Mouse (Mus musculus): ENCODE measurements at regions not wholly inside any gene's neighbourhood (a gene's known extent, or its start where the extent isn't known, plus 50 kb on each side); places are given as distances from the start of the nearest gene placed in this dataset.

DNA sequence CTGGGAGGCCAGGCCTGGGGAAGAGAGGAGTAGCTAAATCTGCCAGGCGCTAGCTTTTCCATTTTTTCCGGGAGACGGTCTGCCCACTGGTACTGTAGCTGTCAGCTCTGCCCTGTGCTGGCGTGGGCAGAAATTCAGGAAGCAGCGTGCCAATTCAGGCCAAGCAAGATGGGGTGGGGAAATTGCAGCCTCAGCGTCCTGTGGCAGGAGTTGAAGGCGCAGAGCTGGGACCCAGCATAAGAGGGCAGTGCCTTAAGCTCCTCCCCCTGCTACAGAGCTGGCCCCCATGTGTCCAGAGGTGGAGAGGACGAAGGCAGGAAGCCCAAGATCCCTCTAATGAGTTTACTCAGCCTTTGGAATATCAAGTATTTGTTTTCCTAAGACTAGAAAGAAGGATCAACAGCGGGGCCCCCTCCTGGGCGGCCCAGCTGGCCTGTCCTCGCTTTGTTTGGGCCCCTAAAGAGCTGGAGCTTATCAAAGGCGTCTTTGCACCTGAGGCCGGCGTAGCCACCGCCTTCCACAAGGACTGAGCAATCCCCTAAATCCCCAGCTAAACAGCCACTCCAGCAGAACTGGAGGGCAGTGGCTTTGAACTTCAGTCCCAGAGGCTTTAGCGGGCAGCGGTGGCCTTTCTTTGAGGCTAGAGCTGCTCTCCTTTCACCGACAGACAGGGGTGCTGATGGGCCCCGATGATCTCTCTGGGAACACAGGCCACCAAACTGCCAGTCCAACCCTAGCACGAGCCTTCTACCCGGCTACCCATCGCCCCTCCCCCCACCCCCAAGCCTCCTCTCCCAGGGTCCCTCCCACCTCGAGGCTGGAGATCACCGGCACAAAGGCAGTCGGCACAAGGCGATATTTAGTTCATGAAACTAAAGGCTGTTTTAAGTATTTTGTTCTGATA, 76.0 kb upstream of the Fzd10 start:
- no peaks in the 10 kb centered on the region for H3K36me3 ChIP-seq (ENCODE audit: control insufficient read depth, insufficient read depth, low read length)
- no peaks in the 10 kb centered on the region for H3K9me3 ChIP-seq (ENCODE audit: control insufficient read depth, low read length)
- H3K4me3 ChIP-seq (ENCODE audit: low read depth, low read length), result no peak overlapping the region
- no peaks in the 10 kb centered on the region for H3K4me1 ChIP-seq (ENCODE audit: control insufficient read depth, insufficient read depth, low read length)
- no peak overlapping the region for H3K27ac ChIP-seq (replicated peaks; ENCODE audit: low read depth, low read length)
- WGBS, result 13% methylated on average over 23 of the region's 26 CpGs
- no peak overlapping the region for H3K4me2 ChIP-seq (ENCODE audit: low read depth, low read length)
- no peaks in the 10 kb centered on the region for H3K27me3 ChIP-seq (replicated peaks; ENCODE audit: control insufficient read depth, insufficient read depth, low read length)
- no peak for DNase-seq (ENCODE audit: low spot score)
- ATAC-seq (ENCODE audit: low read depth), result no peak
- no peak overlapping the region for H3K9ac ChIP-seq (ENCODE audit: low read depth, low read length)

DNA sequence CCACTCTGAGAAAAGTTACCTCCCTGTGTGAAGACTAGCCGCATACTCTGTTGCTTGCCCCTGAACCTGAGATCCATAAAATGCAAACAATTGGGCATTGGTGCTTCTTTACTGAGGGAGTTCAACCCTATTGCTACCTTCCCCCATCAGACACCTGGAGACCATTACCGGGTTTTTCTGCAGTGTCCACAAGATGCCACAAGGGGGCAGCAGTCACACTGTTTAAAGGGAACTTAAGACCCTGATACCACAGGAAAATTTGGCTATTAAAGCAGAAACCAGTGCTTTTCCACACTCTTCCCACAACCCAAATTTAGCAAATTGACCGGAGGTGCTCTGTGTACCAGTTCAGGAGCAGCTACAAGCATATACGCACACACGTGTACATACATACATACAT, 78.0 kb upstream of the Fzd10 start:
- no peaks in the 10 kb centered on the region for H3K4me1 ChIP-seq (ENCODE audit: control insufficient read depth, insufficient read depth, low read length)
- no peaks in the 10 kb centered on the region for H3K36me3 ChIP-seq (ENCODE audit: control insufficient read depth, insufficient read depth, low read length)
- WGBS, result 37% methylated on average over 5 of the region's 5 CpGs
- no peaks in the 10 kb centered on the region for H3K27me3 ChIP-seq (replicated peaks; ENCODE audit: control insufficient read depth, insufficient read depth, low read length)
- H3K27ac ChIP-seq (replicated peaks; ENCODE audit: low read depth, low read length), result no peak overlapping the region
- H3K9ac ChIP-seq (ENCODE audit: low read depth, low read length), result no peak overlapping the region
- DNase-seq (ENCODE audit: low spot score) (peak; percentile 72), ATAC-seq (ENCODE audit: low read depth) (no peak)
- H3K9me3 ChIP-seq (ENCODE audit: control insufficient read depth, low read length), result no peaks in the 10 kb centered on the region
- H3K4me2 ChIP-seq (ENCODE audit: low read depth, low read length), result no peak overlapping the region
- no peak overlapping the region for H3K4me3 ChIP-seq (ENCODE audit: low read depth, low read length)

DNA sequence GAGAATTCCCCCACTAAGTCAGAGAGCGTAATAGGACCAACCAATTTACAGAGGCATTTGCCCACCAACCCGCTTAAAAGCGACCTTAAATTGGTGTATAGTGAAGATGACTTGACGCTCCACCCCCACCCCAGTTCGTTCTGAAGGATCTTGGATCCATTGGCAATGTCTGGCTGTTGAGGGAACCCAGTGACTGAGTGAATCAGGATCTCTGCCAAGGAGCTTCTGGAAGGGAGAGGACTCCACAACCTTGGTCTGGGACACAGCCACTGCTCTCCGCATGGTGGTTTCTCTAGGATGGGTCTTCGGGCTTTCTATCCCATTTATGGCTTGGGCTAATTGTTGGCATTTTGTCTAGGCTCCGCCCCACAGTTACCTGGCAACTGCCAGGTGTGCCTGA, 83.3 kb upstream of the Fzd10 start:
- no peak for ATAC-seq (ENCODE audit: low read depth)

DNA sequence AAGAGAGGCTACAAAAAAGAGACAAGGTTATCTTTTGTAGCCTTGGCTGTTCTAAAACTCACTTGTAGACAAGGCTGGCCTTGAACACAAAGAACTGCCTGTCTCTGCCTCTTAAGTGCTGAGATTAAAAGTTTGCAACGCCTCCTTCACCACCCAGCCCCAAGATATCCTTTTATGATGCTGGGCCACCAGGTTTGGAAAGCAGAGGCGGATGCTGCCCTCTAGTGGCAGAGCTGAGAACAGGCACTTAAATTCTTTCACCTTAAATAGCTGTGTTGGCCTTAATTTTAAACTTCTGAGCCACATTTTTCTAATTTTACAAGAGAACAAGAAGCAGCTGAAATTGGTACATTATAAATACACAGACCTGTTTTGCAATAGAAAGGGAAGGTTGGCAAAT, 82.5 kb upstream of the Tmem132d start:
- no peaks in the 10 kb centered on the region for H3K4me1 ChIP-seq (ENCODE audit: control insufficient read depth, insufficient read depth, low read length)
- 2% methylated on average over 2 of the region's 2 CpGs for WGBS
- ATAC-seq (ENCODE audit: low read depth) (no peak), DNase-seq (ENCODE audit: low spot score) (peak; percentile 50)
- H3K4me3 ChIP-seq (ENCODE audit: low read depth, low read length), result no peak overlapping the region
- H3K9me3 ChIP-seq (ENCODE audit: control insufficient read depth, low read length), result no peaks in the 10 kb centered on the region
- no peaks in the 10 kb centered on the region for H3K36me3 ChIP-seq (ENCODE audit: control insufficient read depth, insufficient read depth, low read length)
- H3K27me3 ChIP-seq (replicated peaks; ENCODE audit: control insufficient read depth, insufficient read depth, low read length), result 0 out of 2 replicates have a peak, but pooled peaks cover 3% of the 10 kb centered on the region
- no peak overlapping the region for H3K4me2 ChIP-seq (ENCODE audit: low read depth, low read length)
- no peak overlapping the region for H3K27ac ChIP-seq (replicated peaks; ENCODE audit: low read depth, low read length)
- no peak overlapping the region for H3K9ac ChIP-seq (ENCODE audit: low read depth, low read length)

More for the DNA sequence above, 83.3 kb upstream of the Fzd10 start:
- Histone ChIP-seq H3K27ac (replicated peaks; ENCODE audit: low read depth, low read length) (no peak overlapping the region), H3K27me3 (replicated peaks; ENCODE audit: control insufficient read depth, insufficient read depth, low read length) (0 out of 2 replicates have a peak, but pooled peaks cover 3% of the 10 kb centered on the region), H3K36me3 (ENCODE audit: control insufficient read depth, insufficient read depth, low read length) (no peaks in the 10 kb centered on the region), H3K4me3 (ENCODE audit: low read depth, low read length) (no peak overlapping the region), H3K4me2 (ENCODE audit: low read depth, low read length) (no peak overlapping the region), H3K4me1 (ENCODE audit: control insufficient read depth, insufficient read depth, low read length) (no peaks in the 10 kb centered on the region), H3K9ac (ENCODE audit: low read depth, low read length) (no peak overlapping the region), H3K9me3 (ENCODE audit: control insufficient read depth, low read length) (no peaks in the 10 kb centered on the region)
- WGBS, result 58% methylated on average over 8 of the region's 8 CpGs
- no peak for DNase-seq (ENCODE audit: low spot score)

DNA sequence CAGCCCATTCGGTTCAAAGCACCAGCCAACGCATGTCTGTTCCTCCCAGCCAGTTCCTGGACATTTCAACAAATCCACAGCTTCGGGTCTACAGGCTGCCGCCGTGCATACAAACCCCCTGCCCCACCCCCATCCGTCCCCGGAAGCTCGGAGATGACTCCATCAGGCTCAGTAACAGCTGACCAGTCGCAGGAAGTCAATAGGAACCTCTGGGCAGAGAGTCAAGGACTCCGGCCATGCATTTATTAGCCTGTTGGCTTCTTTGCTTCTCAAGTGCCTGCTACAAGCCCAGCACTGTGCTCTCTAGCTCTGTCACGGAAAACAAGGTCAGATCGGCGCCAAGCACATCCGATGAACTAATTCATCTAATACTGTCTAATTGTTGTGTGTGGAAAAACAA, 80.4 kb upstream of the Tmem132d start:
- no peaks in the 10 kb centered on the region for H3K36me3 ChIP-seq (ENCODE audit: control insufficient read depth, insufficient read depth, low read length)
- DNase-seq (ENCODE audit: low spot score) (no peak), ATAC-seq (ENCODE audit: low read depth) (no peak)
- no peak overlapping the region for H3K4me2 ChIP-seq (ENCODE audit: low read depth, low read length)
- no peak overlapping the region for H3K4me3 ChIP-seq (ENCODE audit: low read depth, low read length)
- H3K27me3 ChIP-seq (replicated peaks; ENCODE audit: control insufficient read depth, insufficient read depth, low read length), result 0 out of 2 replicates have a peak, but pooled peaks cover 3% of the 10 kb centered on the region
- WGBS, result 80% methylated on average over 14 of the region's 14 CpGs
- no peaks in the 10 kb centered on the region for H3K9me3 ChIP-seq (ENCODE audit: control insufficient read depth, low read length)
- H3K27ac ChIP-seq (replicated peaks; ENCODE audit: low read depth, low read length), result no peak overlapping the region
- H3K9ac ChIP-seq (ENCODE audit: low read depth, low read length), result no peak overlapping the region
- H3K4me1 ChIP-seq (ENCODE audit: control insufficient read depth, insufficient read depth, low read length), result no peaks in the 10 kb centered on the region

DNA sequence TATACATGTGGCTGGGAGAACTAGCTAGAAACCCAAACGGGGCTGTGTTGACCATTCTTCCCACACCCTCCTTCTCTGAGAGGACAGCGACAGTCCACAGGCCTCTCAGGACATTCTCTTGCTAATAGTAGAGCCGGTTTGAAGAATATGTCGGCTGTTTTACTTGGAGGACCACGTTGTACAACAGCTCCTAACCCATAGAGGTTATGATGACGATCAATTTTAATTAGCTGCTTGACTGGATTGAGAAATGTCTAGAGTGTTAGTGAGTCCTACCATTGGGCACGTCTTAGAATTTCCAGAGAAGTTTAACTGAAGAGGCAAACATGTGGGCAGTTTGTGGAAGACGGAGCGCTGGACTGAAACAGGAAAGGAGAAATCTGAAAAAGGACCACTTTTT, 79.7 kb upstream of the Tmem132d start:
- no peak overlapping the region for H3K4me2 ChIP-seq (ENCODE audit: low read depth, low read length)
- H3K9me3 ChIP-seq (ENCODE audit: control insufficient read depth, low read length), result no peaks in the 10 kb centered on the region
- ATAC-seq (ENCODE audit: low read depth) (no peak), DNase-seq (ENCODE audit: low spot score) (no peak)
- H3K36me3 ChIP-seq (ENCODE audit: control insufficient read depth, insufficient read depth, low read length), result no peaks in the 10 kb centered on the region
- no peak overlapping the region for H3K9ac ChIP-seq (ENCODE audit: low read depth, low read length)
- 82% methylated on average over 9 of the region's 9 CpGs for WGBS
- 0 out of 2 replicates have a peak, but pooled peaks cover 3% of the 10 kb centered on the region for H3K27me3 ChIP-seq (replicated peaks; ENCODE audit: control insufficient read depth, insufficient read depth, low read length)
- H3K4me1 ChIP-seq (ENCODE audit: control insufficient read depth, insufficient read depth, low read length), result no peaks in the 10 kb centered on the region
- H3K27ac ChIP-seq (replicated peaks; ENCODE audit: low read depth, low read length), result no peak overlapping the region
- no peak overlapping the region for H3K4me3 ChIP-seq (ENCODE audit: low read depth, low read length)

DNA sequence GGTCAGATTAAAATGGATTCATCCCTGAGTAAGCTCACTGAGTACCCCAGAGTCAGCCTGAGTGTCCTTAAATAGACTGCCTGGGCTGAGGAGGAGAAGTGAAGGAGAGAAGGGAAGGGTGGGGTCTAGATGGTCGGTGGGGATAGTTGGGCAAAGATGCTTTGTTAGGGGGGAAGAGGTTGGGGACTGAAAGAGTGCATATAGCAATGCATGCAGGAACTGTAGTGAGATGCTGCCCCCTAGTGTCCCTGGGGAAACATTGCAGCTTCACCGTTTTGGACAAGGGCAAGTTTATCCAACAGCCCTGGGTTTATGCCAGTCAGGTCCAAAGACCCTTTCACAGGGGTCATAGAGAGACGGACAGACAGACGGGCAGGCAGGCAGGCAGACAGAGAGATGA, 71.6 kb upstream of the Tmem132d start:
- Histone ChIP-seq H3K36me3 (ENCODE audit: control insufficient read depth, insufficient read depth, low read length) (no peaks in the 10 kb centered on the region), H3K9me3 (ENCODE audit: control insufficient read depth, low read length) (no peaks in the 10 kb centered on the region), H3K4me2 (ENCODE audit: low read depth, low read length) (no peak overlapping the region), H3K9ac (ENCODE audit: low read depth, low read length) (no peak overlapping the region), H3K4me3 (ENCODE audit: low read depth, low read length) (no peak overlapping the region), H3K27ac (replicated peaks; ENCODE audit: low read depth, low read length) (no peak overlapping the region), H3K4me1 (ENCODE audit: control insufficient read depth, insufficient read depth, low read length) (no peaks in the 10 kb centered on the region), H3K27me3 (replicated peaks; ENCODE audit: control insufficient read depth, insufficient read depth, low read length) (no peaks in the 10 kb centered on the region)
- ATAC-seq (ENCODE audit: low read depth) (no peak), DNase-seq (ENCODE audit: low spot score) (peak; percentile 43)
- WGBS, result 3% methylated on average over 4 of the region's 4 CpGs

DNA sequence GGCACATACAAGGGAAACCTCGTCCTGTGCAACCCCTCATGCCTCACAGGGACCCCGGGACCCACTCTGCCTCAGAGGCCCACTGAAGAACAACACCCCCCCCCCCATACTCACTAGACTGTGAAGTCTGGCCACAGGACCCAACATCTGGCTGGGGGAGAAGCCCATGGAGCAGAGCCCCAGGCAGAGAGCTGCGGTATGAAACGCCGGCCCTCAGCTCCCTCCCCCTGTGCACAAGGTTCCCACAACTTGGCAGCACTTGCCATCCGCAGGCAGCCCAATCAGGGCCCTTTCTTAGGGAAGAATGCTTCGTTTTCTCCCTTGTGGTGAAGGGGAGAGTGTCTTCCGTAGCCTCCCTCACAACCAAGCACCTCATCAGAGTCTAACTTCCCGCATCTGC, 66.6 kb upstream of the Tmem132d start:
- H3K9ac ChIP-seq (ENCODE audit: low read depth, low read length), result no peak overlapping the region
- no peak overlapping the region for H3K4me3 ChIP-seq (ENCODE audit: low read depth, low read length)
- 36% methylated on average over 8 of the region's 9 CpGs for WGBS
- H3K9me3 ChIP-seq (ENCODE audit: control insufficient read depth, low read length), result no peaks in the 10 kb centered on the region
- no peak overlapping the region for H3K27ac ChIP-seq (replicated peaks; ENCODE audit: low read depth, low read length)
- ATAC-seq (ENCODE audit: low read depth) (no peak), DNase-seq (ENCODE audit: low spot score) (peak; percentile 25)
- H3K4me2 ChIP-seq (ENCODE audit: low read depth, low read length), result no peak overlapping the region
- no peaks in the 10 kb centered on the region for H3K27me3 ChIP-seq (replicated peaks; ENCODE audit: control insufficient read depth, insufficient read depth, low read length)
- no peaks in the 10 kb centered on the region for H3K36me3 ChIP-seq (ENCODE audit: control insufficient read depth, insufficient read depth, low read length)
- H3K4me1 ChIP-seq (ENCODE audit: control insufficient read depth, insufficient read depth, low read length), result no peaks in the 10 kb centered on the region

DNA sequence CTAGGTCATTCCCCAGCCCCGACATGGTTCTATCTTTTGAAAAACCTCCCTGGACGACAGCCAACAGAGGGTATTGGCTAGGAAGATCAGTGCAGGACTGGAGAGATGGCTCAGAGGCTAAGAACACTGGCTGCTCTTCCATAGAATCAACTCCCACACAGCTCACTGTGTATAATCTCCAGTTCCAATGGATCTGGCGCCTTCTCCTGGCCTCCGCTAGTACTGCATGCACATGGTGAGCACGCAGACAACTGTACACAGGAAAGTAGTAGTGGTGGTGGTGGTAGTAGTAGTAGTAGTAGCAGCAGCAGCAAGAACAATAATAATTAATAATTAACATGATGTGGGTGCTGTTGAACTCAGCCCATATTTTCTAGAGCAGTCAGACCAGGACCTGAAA, 66.2 kb upstream of the Tmem132d start:
- Histone ChIP-seq H3K4me2 (ENCODE audit: low read depth, low read length) (no peak overlapping the region), H3K4me3 (ENCODE audit: low read depth, low read length) (no peak overlapping the region), H3K9ac (ENCODE audit: low read depth, low read length) (no peak overlapping the region), H3K9me3 (ENCODE audit: control insufficient read depth, low read length) (no peaks in the 10 kb centered on the region), H3K27ac (replicated peaks; ENCODE audit: low read depth, low read length) (no peak overlapping the region), H3K4me1 (ENCODE audit: control insufficient read depth, insufficient read depth, low read length) (no peaks in the 10 kb centered on the region), H3K36me3 (ENCODE audit: control insufficient read depth, insufficient read depth, low read length) (no peaks in the 10 kb centered on the region), H3K27me3 (replicated peaks; ENCODE audit: control insufficient read depth, insufficient read depth, low read length) (no peaks in the 10 kb centered on the region)
- ATAC-seq (ENCODE audit: low read depth), result no peak
- DNase-seq (ENCODE audit: low spot score), result no peak
- 50% methylated on average over 5 of the region's 5 CpGs for WGBS

Data from embryonic facial prominence, embryonic 14.5 days (tissue).